Mouse (Mus musculus): ENCODE data around the gene Fam19a5.

The Fam19a5 gene

DNA sequence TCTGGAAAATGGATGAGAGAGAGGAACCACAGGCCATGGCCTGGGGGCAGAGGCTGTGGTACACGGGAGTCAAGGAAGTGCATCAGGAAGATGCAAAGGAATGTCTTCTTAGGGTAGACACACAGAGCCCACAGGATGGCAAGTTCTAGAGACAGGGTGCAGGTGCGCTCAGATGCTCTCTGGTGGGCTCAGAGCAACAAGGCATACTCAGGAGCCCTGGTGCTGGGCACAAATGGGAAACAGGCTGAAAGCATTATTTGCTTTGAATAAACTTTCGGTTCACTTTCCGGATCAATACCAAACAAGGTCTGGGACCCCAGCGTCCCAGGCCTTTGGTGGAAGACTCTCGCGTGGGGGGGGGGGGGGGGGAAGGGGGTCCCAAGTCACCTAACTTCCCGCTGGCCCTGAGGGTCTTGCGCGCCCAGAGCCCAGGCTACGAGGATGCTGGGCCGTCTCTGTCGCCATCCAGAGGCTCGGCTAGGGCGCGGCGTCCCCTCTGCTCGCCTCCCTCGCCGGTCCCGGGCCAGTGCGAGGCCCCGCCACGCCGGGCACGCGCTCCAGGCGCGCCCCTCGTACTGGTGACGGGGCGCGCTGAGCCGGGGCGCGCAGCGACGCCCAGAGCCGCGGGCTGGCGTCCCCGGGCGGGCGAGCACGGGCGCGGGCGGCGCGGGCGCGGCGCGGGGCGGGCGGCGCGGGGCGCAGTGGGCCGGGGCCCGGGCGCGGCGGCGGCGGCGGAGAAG lies at the start of gene Fam19a5:
Fam19a5 (plus strand) TSS at position 701 of the 740 bp plus-strand sequence.
- DNase-seq: peak; percentile 79 to 90

DNA sequence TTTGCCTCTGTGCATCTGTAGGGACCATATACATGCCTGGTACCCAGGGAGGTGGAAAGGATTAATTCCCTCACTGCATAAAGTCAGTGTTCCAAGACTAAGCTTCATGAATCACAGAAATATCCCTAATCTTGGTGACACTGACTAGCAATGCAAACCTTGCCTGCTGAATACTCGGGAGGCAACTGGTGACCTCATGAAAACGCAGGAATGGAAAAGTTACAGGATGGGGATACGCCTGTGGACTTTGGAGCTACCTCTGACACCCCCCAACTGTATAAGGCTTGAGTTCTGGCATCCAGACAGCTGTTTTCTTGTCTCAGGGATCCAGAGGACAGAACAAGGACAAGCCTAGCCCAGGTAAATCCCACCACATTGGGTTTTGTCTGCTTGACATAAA lies 42.4 kb upstream of the Fam19a5 start:
- no peak for DNase-seq

DNA sequence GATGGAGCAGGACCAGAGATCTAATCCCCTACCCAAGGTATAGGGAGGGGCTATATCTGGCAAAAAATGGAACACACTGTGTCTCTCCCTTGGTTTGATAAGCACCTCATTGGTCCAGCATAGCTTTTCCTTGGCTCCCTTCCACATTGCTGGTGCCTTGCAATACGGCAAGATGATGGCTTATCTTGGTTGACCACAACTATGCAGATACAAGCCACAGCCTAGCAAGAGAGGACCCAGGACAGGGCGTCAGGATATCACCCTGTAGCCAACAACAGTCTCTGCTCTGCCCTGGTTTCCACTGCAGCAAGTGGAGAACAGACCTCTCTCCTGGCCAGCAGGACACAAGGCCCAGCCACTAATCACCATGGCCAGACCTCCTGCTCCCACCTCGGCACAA lies 36.8 kb upstream of the Fam19a5 start:
- no peak for DNase-seq

DNA sequence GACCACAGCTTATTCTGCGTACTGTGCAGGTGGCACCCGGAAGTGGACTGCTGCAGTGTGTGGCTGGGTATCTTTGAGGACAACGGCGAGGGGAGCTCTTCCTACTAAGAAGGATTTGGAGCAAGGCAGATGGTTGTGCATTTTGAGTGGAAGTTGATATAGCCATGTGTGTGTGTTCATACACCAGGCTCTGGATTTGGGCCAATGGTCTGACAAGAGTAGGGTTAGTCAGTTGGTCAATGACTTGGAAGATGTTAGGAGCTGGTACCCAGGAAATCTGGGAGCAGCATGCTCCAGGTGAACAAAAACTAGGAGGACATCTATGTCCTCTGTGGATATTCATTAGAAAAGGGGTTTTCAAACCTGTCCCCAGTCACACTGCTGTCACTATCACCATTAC lies 33.2 kb upstream of the Fam19a5 start:
- peak in 1 of 2 experiments; percentile 11 for DNase-seq

DNA sequence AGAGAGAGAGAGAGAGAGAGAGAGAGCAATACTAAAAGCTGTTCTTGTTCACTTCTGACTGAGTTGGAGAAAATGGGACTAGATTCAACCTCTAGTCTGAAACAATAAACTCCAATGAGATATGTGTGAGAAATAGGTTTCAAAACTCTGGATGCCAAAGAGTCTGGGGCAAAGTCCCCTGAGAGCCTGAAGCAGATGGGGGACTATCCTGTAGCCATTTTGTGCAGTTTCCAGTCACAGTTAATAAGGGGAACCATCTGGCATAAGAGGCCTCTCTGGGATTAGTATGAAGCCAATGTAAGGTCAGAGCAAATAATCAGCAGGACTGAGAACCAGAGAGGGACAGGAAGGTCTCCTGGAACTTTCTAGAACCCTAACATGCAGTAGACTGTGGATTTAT lies 25.9 kb upstream of the Fam19a5 start:
- no peak for DNase-seq

DNA sequence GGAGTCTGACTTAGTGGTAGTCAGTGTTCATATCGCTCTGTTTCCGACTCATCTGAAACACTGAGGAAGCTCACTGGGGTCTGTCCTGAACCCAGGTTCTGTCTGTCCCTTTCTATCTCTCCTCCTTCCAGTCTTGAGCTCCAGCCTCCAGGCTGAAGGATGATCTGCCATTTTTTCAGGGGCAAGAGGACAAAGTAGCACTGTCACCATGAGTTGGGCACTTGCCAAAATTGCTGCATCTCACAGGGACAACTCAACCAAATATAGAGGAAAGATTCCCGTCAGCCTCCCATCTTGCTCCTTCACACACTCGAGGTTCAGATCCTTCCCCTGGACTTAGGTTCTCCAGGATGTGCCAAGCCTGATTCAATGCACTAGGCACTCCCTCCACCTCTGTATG lies 14.8 kb upstream of the Fam19a5 start:
- peak in 1 of 2 experiments; percentile 26 for DNase-seq

DNA sequence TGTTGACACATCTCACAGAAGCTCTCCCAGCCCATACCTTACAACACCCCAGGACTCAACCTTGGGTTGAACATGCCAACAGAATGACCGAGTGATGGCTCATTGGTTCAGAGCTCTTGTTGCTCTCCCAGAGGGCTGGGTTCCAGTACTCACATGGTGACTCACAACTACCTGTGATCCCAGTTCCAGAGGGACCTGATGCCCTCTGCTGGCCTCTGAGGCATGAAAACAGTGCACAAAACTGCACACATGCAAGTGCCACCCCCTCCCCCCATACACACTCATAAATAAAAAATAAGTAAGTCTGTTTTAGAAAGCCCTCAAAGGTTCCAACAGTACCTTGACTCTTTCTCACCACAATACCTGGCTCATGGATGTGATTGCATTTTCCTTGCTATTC lies 2.4 kb upstream of the Fam19a5 start:
- peak; percentile 34 to 64 for DNase-seq

DNA sequence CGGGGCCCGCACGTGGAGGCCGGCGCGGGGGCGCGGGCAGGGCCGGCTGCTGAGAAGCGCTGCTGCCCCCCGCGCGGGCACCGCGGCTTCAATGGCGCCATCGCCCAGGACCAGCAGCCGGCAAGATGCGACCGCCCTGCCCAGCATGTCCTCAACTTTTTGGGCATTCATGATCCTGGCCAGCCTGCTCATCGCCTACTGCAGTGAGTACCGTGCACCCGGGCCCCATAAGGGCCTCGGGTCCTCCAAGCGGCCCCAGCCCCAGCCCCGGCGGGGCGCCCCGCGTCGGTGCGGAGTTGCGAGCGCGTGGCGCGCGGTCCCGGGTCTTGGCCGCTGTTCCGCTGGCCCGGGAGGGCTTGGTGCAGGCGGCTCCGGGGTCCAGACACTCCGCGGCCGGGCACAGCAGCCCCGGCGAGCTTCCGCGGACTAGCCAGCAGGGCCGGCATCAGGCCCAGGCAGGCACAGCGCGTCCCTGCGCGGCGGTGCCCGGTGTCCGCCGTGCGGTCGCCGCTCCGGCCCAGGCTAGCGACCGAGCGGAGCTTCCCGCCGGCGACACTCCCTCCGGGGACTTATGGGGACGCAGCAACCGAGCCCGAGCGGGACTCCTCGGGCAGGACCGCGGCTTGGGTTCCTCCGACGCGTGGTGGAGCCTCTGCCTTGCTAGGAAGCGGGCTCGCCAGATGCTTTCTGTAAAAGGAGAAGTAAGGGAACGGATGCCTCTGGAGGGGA lies 466 bp downstream of the Fam19a5 start:
- peak; percentile 73 to 78 for DNase-seq

DNA sequence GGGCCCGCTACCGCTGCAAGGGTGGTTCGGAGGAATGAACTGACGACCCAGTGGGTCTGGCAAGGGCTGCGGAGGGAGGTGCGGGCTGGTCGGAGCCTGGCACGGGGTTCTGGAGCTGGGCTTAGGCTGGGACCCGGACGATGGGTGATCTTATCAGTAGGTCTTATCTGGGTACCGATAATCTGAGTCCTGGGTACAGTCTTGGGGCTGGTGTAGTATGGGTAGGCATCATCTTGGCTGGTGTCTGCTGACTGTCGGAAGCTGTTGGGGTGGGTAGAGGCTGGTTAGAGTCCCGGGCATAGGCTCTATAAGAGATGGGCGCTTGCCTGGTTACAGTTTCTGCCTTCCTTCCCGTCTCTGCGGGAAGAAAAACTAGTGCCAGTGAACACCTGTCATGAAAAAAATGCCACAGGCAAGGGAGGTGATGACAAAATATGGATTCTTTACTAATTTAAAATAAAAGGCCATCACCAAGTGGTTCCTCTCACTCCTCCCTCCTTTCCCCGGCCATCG lies 1.1 kb downstream of the Fam19a5 start:
- DNase-seq: no peak

DNA sequence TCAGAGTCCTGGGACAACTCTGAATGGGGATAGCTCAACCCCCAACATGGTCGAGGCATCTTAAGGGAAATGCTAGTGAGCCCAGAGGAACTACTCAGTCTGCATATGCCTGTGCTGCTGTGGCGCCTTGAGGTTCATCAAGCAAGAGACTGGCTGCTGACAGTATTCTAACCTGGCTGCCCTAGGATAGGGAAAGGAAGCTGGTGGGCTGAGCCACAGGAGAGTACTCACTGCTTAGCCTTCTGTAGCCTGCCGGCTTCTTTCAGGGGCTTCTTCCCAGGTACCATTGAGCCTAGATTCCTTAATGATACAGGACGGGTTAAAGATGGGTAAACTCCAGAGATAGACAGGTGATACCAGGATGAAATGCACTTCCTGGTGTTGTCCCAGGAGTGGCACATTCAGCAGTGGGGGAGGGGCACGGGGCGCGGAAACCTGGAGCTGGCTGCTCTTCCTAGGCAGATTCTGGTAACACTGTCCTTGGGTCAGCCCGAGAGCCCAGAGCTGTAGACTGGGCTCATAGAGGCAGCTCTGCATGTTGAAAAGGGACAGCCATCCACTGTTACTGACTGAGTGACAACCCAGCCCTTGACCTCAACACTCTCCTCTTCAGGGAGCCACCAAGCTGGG lies 1.7 kb downstream of the Fam19a5 start:
- peak; percentile 67 to 71 for DNase-seq

DNA sequence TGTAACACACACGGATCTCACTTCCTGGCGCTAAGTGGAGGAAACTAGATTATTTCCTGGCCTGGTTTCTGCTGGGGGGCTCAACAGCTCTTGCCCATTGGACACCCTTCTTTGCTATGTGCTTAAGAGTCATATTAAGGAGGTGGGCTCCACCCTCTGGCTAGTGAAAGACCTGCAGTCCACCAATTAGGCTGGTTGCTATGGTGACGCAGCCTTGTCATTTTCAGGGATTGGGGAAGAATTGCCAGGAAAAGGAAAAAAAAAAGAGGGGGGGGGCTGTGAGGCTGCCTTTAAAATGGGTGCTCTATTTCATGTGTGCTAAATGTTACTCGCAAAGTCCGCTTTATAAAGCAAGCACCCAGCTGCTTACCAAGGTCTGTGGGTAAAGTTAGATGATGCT lies 2.9 kb downstream of the Fam19a5 start:
- peak; percentile 62 to 79 for DNase-seq

DNA sequence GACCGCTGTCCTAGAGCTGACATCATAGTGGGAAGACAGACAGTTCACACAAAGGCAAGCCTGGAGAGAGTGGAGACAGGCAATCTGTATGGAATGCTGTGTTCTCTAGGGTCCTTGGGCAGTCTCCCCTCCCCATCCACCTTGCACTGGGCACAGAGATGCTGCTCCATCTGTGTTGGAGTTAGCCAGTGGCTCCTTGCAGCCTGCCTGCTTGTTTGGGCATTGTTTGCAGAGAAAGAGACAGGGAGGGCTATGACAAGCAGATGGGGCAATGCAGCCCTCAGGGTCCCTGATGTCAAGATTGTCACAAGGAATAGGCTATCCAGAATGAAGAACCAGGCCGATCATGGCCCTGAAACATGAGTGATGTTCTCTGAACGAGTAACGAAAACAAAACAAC lies 5.6 kb downstream of the Fam19a5 start:
- DNase-seq: peak in 1 of 2 experiments; percentile 12

DNA sequence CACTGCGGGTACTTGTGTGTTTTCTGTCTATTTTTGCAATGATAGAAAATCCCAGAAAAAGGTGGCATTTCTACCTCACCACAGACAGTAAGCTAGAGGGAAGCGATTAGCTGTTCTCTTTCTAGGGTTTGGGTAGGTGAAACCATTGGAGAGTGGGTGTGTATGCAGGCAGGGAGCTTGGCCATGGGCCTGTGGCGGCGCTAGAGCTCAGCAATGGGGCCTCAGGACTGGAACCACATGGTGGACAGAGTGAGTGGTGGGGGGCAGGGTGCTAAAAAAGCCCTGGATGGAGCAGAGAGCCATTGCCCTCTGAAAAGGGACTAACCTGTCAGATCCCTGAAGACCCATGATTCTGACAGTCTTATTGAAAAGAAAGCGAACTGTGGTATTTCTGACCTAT lies 6.7 kb downstream of the Fam19a5 start:
- peak; percentile 57 to 69 for DNase-seq

DNA sequence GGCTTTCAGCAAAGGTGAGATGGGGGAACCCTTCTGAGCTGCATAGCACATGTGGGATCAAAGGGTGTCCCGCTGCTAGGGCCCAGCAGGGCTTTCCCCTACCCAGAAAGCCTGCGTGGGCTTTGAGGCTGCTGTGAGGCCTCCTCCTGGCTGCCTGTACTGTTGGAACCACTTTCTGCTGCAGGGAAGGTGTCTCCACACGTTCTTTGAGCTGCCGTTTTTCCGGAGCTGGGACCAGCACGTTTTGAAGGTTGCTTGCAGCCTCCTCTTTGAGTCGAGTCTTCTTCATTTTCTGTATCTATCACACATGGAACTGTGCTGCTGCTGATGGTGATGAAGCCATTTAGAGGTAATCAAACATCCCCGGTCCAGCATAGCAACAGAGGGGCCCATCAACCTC lies 7.5 kb downstream of the Fam19a5 start:
- DNase-seq: peak in 1 of 2 experiments; percentile 19

DNA sequence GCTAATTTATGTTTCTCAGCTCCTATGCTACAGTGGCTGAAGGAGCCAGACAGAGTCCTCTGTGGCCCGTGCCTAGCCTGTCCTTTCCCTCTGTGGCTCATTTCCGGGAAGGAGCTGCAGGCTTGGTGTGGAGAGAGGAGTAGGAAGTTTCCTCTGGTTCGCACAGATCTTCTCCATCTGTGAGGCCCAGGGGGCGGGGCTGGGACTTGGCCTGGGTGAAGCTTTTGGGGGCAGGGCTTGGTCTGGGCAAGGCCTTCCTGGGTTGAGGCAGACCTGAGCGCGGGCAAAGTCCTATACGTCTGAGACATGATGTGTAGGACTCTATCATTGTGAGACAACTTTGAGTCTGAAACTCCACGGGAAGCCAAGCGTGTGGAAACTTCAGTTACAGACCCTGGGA lies 11.7 kb downstream of the Fam19a5 start:
- DNase-seq: peak; percentile 44 to 68

DNA sequence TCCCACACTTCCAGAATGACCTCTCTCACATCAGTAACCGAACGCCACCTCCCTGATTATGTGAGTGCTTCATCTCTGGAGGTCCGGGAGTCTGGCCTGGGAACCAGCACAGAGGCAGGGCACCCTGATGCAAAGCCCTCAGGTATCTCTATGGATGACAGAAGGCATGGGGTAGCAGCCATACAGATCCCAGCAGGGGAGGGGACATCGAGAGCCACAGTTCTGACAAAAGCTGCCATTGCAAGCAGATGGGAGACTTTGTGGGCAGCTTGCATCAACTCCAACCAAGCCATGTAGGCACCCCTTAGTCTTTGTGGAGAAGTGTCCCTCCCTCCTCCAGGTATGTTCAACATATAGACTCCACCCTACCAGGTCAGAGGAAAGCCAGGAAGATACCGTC lies 20.2 kb downstream of the Fam19a5 start:
- DNase-seq: peak in 1 of 2 experiments; percentile 52

DNA sequence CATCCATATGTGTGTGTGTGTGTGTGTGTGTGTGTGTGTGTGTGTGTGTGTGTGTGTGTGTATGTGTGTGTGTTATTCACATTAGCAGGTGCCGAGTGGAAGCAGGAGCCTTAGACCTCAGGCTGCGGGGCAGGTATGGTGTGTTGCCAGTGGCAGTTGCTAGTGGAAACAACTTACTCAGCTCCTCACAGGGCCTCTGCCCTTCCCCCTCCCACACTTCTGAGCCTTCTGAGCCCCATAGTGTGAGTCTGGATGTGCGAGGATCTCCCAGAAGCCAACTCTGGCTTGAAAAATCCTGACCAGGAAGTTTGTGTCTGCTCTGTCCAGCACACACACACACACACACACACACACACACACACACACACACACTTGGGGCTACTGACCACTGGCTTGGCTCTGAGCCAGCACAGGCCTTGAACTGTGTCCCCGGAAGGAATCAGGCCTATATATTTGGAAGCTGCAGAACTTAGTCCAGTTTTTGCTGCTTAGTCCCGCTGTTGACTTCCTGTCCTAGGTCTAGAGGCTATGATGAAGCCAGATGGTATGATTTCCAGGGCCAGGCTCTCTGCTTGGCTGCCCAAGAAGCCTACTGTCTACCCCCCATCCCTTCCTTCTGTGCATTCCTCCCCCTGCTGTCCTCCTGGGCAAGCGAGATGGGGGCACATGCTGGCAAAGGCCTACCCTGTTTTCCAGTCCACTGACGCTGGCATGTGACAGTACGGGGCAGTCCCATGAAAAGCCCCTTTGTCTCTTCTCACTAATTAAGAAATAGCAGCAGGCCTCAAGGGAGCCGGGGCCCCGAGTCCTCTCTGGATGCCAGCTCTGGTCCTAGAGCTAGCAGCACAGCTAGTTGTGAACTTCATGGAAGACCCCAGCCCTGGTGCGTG lies 22.2 kb downstream of the Fam19a5 start:
- DNase-seq: peak; percentile 80 to 81

DNA sequence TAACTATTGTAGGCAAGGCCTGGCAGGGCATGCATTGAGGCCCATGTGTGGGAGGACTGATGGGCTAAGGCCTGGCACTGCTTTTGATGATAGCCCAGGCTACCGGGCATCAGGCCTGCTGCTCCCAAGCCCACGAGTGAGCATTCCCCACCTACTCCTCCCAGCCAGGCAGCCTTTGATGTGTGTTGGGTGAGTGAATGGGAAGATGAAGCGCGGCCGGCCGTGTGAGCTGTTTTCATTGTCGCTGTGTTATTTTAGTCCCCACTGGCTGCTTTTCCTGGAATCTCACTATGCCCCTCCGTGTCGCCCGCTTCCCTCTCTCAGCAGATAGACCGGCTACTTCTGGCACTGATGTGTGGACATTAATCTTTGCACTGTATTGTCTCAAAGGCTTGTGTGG lies 26.1 kb downstream of the Fam19a5 start:
- DNase-seq: no peak

DNA sequence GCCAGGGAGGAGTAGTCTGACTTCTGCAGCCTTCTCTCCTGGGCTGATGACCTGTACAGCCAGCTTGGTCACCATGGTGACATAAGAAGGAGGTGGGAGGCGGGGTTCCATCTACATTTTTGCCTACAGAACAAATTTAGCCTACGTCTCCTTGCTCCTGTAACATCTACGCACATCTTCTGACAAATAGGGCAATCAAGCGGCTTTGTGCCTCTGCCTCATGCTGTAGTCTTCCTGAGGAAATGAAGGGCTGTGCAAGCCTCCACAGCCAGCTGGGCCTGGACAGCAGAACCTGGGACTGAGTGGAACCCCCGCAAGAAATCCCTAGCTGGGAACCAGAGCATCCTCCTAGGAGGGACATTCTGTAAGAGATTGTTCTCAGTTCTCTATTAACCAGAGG lies 35.8 kb downstream of the Fam19a5 start:
- DNase-seq: no peak

DNA sequence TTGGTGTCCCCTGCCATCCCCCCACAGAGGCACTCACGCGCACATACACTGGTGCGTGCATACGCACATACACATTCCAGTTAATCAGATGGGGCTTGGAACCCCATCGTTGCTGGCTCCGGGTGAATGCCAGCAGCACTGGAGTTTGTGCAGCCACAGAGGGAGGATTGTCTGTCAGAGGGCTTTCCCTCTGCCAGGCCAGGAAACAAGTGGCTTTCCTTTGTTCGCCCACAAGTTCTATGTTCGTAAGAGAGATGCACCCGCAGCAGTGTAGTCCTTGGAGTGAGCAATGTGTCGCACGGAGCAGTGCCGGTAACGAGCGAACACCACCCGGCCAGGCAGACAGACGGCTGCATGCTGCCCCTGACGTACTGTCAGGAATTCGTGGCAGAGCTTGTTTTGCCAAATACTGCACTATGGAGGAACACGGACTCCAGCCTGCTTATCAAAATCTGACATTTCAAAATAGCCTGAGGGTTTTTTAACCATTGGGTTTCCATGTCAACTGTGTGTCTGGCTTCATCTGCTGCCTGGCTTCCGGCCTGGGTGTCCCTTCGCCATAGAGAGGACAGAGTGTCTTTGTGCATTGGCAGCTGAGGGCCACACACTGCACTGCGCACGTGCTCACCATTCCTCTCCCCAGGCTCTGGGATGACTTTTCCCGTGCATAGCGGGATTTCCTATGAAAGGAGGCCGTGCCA lies 40.0 kb downstream of the Fam19a5 start:
- DNase-seq: peak; percentile 49 to 53

DNA sequence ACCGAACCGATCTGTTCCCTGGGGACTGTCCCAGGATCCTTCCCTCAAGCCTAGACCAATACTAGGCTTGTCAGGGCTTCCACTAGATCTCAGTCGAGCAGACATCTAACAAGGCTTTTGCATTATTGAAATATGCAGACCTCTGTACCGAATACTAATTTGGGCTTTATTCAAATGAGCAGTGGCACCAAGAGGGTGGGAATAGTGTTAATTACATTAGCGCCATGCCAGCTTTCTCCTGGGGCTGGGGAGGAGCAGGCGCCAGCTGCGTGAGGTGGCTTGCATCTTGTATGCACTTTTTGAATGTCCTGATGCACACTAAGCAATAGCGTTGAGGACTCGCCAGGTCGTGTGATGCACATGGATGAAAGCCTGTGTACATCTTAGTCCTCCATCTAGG lies 46.9 kb downstream of the Fam19a5 start:
- DNase-seq: no peak

DNA sequence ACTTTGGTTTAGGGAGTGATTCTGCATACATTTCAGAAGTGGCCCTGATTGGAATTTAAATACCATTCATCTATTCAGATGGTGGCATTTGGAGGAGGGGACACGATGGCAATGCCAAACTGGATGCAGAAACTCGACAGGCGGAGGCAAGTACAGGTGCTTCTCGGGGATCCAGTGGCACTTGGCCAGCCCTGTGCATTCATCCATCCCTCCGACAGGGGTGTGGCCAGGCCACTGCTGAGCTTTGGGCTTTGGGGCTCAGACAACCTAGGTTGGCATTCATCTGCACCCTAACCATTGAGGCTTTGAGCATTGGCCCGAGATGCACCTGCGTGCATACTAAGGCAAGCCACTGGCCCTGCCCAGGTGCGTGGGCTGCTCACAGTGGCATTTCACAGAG lies 52.6 kb downstream of the Fam19a5 start:
- DNase-seq: peak; percentile 72 to 81

Data from cerebellum, postnatal 25 days (tissue).